Mouse (Mus musculus): Measurements from ENCODE around the gene Mrps34. TPM values are rescaled to one million over a fixed set of nuclear protein-coding genes. Genes with fewer than 3 reads are reported as not detected.
A peak's percentile ranks its signal among the peaks of the same experiment; 100 is the strongest.

Gene Mrps34
- total RNA-seq (2021), result 10 to 100 TPM; 73.0 to 76.3 TPM
- long read RNA-seq, experiment 1, transcript Mrps34-202 (2 exons, 899 nt), result minor isoform, 6 of 43 reads
- long read RNA-seq, experiment 1, transcript Mrps34-201 (3 exons, 918 nt), result major isoform, 34 of 43 reads
- long read RNA-seq, experiment 1, partial matches to known transcripts, result 0 of 43 reads
- long read RNA-seq, experiment 1, other reads (novel, unspliced or antisense), result 3 of 43 reads
- long read RNA-seq, experiment 2, transcript Mrps34-202 (2 exons, 899 nt), result minor isoform, 12 of 94 reads
- long read RNA-seq, experiment 2, transcript Mrps34-201 (3 exons, 918 nt), result major isoform, 66 of 94 reads
- long read RNA-seq, experiment 2, partial matches to known transcripts, result 4 of 94 reads
- long read RNA-seq, experiment 2, other reads (novel, unspliced or antisense), result 12 of 94 reads

GRCm38 (mm10) chr17:24894995-24895547 is at the start of gene Mrps34, which contains the start of gene Eme2:
Gene Mrps34 (plus strand): TSS chr17:24895116.
Gene Eme2 (minus strand): TSS chr17:24895087.
- peak; percentile 83 to 88 for DNase-seq (ENCODE audit: low spot score in 2 of 2)

DNA sequence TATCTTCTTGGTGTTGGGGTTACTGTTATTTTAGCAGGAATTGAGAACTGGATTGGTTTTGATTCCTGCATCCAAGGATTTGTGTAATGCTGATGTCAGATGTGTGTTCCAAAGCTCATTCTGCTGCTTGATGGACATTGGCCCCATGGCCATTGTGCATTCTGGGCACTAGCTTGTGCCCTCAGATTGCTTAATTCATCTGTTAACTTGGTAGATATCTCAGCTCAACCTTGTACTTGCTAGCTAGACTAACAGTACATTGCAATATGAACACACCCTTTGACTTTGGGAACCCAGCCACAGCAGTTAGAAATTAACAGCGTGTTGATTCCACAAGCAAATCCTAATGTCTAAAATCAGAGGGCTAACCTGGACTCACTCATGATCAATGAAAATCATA is 47.5 kb upstream of the Mrps34 start:
- no peak for DNase-seq (ENCODE audit: low spot score in 2 of 2)

- no peak for DNase-seq (ENCODE audit: low spot score in 2 of 2)
Measured at GRCm38 (mm10) chr17:24848600-24849031, 46.3 kb upstream of the Mrps34 start.

GRCm38 (mm10) chr17:24849733-24850064 is 45.2 kb upstream of the Mrps34 start:
- DNase-seq (ENCODE audit: low spot score in 2 of 2), result no peak

- DNase-seq (ENCODE audit: low spot score in 2 of 2), result peak; percentile 98
Measured at GRCm38 (mm10) chr17:24850065-24850772, 44.7 kb upstream of the Mrps34 start, which contains the start of gene Fahd1. Gene Fahd1 (minus strand): TSS chr17:24850364.

GRCm38 (mm10) chr17:24850773-24851127 is 44.2 kb upstream of the Mrps34 start:
- DNase-seq (ENCODE audit: low spot score in 2 of 2), result no peak

DNA sequence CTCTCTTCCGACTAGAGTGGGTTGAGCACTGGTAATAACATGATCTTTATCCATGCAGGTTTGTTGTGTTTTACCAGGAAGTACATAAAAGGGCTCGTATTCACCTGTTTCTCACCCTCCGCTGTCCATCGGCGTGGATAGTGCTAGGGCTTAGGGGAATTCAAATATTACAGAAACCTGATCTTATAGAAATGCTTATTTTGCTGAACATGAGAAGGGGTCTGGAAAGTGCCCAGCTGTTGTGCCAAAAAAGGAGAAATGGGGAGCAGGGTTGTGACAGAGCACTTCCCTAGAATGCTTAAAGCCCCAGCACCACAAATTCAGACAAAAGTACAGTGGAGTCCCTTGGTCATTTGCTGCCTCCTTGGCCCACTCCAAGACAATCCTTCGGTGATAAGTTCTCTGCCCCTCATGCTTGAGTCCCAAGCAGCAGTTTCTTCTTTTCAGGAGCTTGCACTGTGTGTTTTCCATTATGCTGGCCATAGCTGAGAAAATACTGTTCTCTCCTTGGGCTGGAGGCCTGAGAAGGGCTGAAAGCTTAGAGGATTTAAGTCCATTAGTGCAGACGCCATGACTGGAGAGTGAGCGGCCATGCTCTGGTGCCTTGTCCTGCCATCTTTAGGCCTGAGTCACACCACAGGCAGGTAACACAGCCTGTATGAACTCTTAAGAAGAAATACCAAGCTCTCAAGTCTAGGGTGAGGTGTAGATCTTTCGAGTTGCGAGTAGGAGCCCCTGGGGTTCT is 43.4 kb upstream of the Mrps34 start:
- no peak for DNase-seq (ENCODE audit: low spot score in 2 of 2)

GRCm38 (mm10) chr17:24855838-24856464 is 39.0 kb upstream of the Mrps34 start:
- DNase-seq (ENCODE audit: low spot score in 2 of 2), result no peak

GRCm38 (mm10) chr17:24856589-24856988 is 38.3 kb upstream of the Mrps34 start:
- no peak for DNase-seq (ENCODE audit: low spot score in 2 of 2)

DNA sequence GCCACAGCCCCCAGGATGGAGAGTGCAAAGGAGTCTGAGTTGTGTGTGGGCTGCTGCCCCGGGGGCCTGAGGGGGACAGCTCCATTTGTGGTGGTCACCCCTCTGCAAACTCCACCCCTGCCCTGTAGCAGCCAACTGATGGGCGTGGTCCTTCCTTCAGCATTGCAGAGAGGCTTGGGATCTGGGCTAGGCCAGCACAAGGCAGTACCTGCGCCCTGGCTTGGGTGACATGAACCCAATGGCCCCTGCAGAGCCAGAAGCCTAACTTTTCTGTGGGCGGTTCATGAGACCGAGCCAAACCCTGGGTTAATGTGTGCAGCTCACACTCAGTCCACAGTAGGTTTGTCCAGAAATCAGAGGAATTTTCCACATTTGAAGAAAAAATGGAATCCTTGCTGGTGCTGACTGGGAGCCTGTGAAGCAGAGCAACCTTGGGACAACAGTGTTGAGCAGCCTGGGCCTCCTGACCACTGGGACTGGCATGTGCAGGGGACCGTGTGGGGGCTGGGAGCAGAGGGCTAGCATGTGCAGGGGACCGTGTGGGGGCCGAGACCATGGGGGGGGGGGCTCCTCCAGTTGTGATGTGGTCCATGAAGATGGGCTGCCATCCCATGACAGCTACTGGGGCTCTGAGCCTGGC is 37.0 kb upstream of the Mrps34 start:
- no peak for DNase-seq (ENCODE audit: low spot score in 2 of 2)

DNA sequence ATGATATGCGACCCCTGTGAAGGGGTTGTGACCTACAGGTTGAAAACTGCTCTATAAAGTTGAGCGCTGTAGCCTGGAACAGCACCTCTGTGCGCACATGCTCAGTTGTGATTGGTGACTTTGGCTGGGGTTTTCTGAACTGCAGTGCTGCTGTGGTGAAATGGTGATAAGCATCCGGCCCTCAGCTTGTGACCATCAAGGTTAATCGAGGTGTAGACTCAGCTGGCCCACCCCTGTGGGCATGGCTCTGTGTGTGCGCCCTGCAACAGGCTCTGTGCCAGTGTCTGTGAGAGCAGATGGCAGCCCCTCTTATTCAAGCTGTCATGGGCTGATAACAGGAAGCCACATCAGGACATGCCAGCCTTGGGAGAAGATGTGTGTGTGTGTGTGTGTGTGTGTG is 35.9 kb upstream of the Mrps34 start:
- peak; percentile 55 to 70 for DNase-seq (ENCODE audit: low spot score in 2 of 2)

DNA sequence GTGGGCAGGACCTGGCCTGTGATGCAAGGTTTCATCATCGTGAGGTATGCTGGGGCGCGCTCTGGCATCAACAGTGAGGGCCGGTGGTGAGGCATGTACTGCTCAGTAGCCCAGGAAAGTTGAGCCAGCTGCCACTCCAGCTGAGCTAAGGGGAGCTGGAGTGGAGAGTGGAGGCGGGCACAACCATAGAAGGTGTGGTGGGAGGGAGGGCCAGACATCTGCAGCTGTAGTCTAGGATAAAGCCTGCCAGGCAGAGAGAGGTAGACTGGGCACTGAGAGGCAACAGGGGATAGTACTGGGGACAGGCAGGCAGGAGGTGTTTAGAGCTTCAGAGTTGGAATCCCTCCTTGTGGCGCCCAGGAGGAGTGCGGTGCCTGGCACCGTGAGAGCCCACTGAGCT is 34.8 kb upstream of the Mrps34 start:
- no peak for DNase-seq (ENCODE audit: low spot score in 2 of 2)

GRCm38 (mm10) chr17:24861785-24862184 is 33.1 kb upstream of the Mrps34 start:
- DNase-seq (ENCODE audit: low spot score in 2 of 2), result no peak

DNA sequence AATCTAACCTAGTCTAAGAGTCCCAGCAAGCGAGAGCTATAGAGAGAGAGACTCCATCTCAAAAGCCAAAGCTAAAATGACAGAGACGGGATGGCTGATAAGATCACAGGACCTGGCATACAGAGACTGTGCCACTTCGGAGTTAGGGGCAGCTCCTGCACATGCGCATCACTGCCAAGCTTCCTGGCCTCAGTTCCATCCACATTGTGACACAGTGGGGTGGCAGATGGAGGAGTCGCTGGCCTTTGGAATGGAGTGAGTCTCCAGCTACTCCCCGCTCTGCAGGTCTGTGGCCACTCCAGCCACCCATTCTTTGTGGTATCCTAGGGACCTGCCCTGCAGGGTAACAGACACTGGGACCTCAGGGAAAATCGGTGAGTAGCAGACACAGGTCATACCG is 29.1 kb upstream of the Mrps34 start, which contains the start of gene Igfals:
Gene Igfals (plus strand): TSS at position 222 of the 400 bp plus-strand sequence.
- no peak for DNase-seq (ENCODE audit: low spot score in 2 of 2)

- DNase-seq (ENCODE audit: low spot score in 2 of 2), result no peak
Measured at GRCm38 (mm10) chr17:24867914-24868313, 27.0 kb upstream of the Mrps34 start.

GRCm38 (mm10) chr17:24873695-24874404 is 21.1 kb upstream of the Mrps34 start:
- no peak for DNase-seq (ENCODE audit: low spot score in 2 of 2)

DNA sequence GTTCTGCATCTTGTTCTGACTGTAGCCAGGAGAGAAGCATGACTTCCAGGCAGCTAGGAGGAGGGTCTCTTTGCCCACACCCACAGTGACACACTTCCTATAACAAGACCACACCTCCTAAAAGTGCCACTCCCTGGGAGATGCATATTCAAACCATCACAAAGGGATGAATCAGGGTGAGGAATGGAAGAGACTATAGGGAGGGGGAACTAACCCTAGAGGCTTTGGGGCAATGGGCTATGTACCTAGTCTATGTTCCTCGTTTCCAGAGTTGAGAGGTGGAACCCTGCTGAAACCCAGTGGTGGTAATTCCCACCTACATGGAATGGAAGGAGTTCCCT is 20.5 kb upstream of the Mrps34 start:
- DNase-seq (ENCODE audit: low spot score in 2 of 2), result no peak

DNA sequence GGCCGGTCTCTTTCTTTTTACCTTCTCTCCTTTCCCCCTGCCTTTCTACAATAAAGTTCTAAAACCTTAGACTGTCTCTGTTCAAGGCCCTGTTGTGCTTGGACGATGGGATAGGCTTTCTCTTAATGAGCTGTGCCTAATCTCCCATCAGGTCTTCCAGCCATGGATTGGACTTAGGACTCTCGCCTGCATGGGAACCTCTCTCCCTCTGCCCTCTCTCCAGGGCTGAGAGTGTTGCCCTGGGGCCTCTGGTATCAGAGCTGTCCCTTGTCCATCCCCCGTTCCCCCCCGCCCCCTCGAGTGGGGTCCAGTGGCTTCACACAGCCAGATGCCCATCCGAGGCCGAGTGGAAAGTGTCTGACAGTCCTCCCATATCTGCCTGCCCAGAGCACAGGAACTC is 19.9 kb upstream of the Mrps34 start:
- no peak for DNase-seq (ENCODE audit: low spot score in 2 of 2)

- no peak for DNase-seq (ENCODE audit: low spot score in 2 of 2)
Measured at GRCm38 (mm10) chr17:24877336-24878116, 17.4 kb upstream of the Mrps34 start.

All from layer of hippocampus, postnatal 14 days (tissue).